Mouse (Mus musculus) urinary bladder, postnatal 0 days (tissue): ENCODE data around the gene Fam169b. TPM values are rescaled to one million over a fixed set of nuclear protein-coding genes. Genes with fewer than 3 reads are reported as not detected.

Experiments
- polyA plus RNA-seq: library from polyadenylated mRNA; unstranded; fragments of >200 nt; fragmentation: Nextera tagmentation; extraction: Ambion mirVana; gene quantifications from 2 replicates; pipeline ENCODE4 v1.2.1, GENCODE M21; 2015

Gene Fam169b
- polyA plus RNA-seq = 0.21 and 0.33 TPM in 2 replicates

DNA sequence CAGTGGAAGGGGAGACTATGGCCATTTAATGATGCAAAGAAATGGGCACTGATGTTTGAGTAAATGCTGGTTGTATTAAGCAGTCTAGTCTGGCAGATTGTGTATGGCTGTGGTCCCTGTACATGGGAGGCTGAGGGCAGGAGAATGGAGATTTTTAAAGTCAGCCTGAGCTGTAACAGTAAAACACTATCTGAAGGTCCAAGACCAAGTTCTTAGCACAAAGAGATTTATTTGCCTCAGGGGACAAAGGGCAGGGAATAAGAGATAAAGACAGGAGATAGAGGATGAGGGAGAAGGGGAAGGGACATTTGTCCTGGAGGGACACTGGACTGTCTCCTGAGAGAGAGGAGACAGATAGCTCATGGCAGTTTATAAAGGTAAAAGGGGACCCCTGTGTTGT is at the start of gene Fam169b:
Fam169b (plus strand) TSS at position 325 of the 400 bp plus-strand sequence.

DNA sequence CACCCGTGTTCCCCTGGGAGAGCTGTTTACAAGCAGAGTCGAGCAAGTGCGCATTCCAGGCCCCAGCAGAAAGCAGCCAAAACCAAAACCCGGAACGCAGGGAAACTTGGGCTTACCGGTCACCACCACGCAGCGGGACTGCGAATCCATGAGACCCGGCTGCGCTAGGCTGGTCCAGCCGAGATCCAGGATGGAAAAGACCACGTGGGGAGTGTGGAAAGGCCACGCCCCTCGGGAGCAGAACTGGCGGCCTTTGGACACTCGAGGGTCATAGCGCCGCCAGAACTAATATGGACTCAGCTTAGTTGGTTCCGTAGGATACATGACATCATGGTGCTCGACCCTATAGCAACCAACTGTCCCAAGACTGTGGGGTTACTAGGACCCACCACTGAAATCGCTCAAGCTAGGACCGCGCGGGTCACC is 9.6 kb upstream of the Fam169b start, which contains the start of gene Pgpep1l:
Pgpep1l (minus strand) TSS at position 206 of the 426 bp plus-strand sequence.

Other genes with a start within 250 kb of the Fam169b start
- gene Pgpep1l, start 9.6 kb upstream of the Fam169b start, polyA plus RNA-seq = not detected in 2 replicates